Mouse (Mus musculus): ENCODE data around the gene Tmed11. TPM values are rescaled to one million over a fixed set of nuclear protein-coding genes. Genes with fewer than 3 reads are reported as not detected.

Tmed11 gene
- not detected for total RNA-seq (2023)

GRCm38 (mm10) chr5:108795263-108795662 lies at the start of gene Tmed11:
Tmed11 (minus strand) TSS chr5:108795363.

GRCm38 (mm10) chr5:108808750-108809149 lies 13.6 kb upstream of the Tmed11 start, which contains the start of gene Vmn2r8:
Vmn2r8 (minus strand) TSS chr5:108808850.

GRCm38 (mm10) chr5:108774630-108775306 lies 20.4 kb downstream of the Tmed11 start, which contains the start of gene Rnf212:
Rnf212 (minus strand) TSS chr5:108774982.

Other genes starting within 250 kb of the Tmed11 start
- not detected for gene Cplx1, start 245.3 kb downstream of the Tmed11 start, total RNA-seq (2023)
- gene Gak, start 165.6 kb downstream of the Tmed11 start, total RNA-seq (2023) = 156 TPM
- gene Tmem175, start 165.6 kb downstream of the Tmed11 start, total RNA-seq (2023) = 19.0 TPM
- 33.0 TPM for gene Idua, start 135.0 kb downstream of the Tmed11 start, total RNA-seq (2023)
- gene Dgkq, start 125.7 kb downstream of the Tmed11 start, total RNA-seq (2023) = 38.9 TPM
- gene Slc26a1, start 119.8 kb downstream of the Tmed11 start, total RNA-seq (2023) = not detected
- gene Fgfrl1, start 103.0 kb downstream of the Tmed11 start, total RNA-seq (2023) = 4.3 TPM
- not detected for gene Rnf212, start 20.4 kb downstream of the Tmed11 start, total RNA-seq (2023)
- gene Vmn2r8, start 13.5 kb upstream of the Tmed11 start, total RNA-seq (2023) = not detected
- not detected for gene Vmn2r9, start 57.2 kb upstream of the Tmed11 start, total RNA-seq (2023)
- not detected for gene Vmn2r10, start 211.2 kb upstream of the Tmed11 start, total RNA-seq (2023)

All from CD8-positive naive resting alpha-beta T cell, adult 57 days (primary cell).